Mouse (Mus musculus) midbrain, embryonic 14.5 days (tissue): Measurements from ENCODE around the gene Ldhal6b. TPM values are rescaled to one million over a fixed set of nuclear protein-coding genes. Genes with fewer than 3 reads are reported as not detected.

ENCODE experiments used
- ATAC-seq: fragments of 200-750 bp; cut with Nextera tagmentation; 2 replicates; pipeline ENCODE4 v1.8.0; 2017; ENCODE audit warnings: moderate number of reproducible peaks, moderate library complexity; ENCODE audit not compliant: low FRiP score, low TSS enrichment
- DNase-seq: peaks from one replicate; pipeline ENCODE4 v3.0.0-alpha.2; 2015
- H3K27ac ChIP-seq: fragments of 300-500 bp; sonication (generic); replicated peaks from 2 replicates; pipeline ENCODE4 v1.5.1; 2014; ENCODE audit warnings: mild to moderate bottlenecking, low read depth, low read length, moderate library complexity
- H3K27me3 ChIP-seq: fragments of 300-500 bp; sonication (generic); 2 replicates; pipeline ENCODE4 v1.6.1; 2014; ENCODE audit warnings: low read length, control low read depth, mixed read lengths; ENCODE audit not compliant: control insufficient read depth, insufficient read depth
- H3K36me3 ChIP-seq: fragments of 300-500 bp; sonication (generic); 2 replicates; pipeline ENCODE4 v1.6.1; 2014; ENCODE audit warnings: low read length, control low read depth; ENCODE audit not compliant: control insufficient read depth, insufficient read depth
- H3K4me1 ChIP-seq: fragments of 300-500 bp; sonication (generic); 2 replicates; pipeline ENCODE4 v1.6.1; 2014; ENCODE audit warnings: mild to moderate bottlenecking, antibody characterized with exemption, low read length, control low read depth; ENCODE audit not compliant: control insufficient read depth, insufficient read depth
- H3K4me2 ChIP-seq: fragments of 300-500 bp; sonication (generic); 2 replicates; pipeline ENCODE4 v1.6.1; 2014; ENCODE audit warnings: mild to moderate bottlenecking, low read length, moderate library complexity
- H3K4me3 ChIP-seq: fragments of 300-500 bp; sonication (generic); replicated peaks from 2 replicates; pipeline ENCODE4 v1.5.1; 2014; ENCODE audit warnings: low read depth, low read length
- H3K9ac ChIP-seq: fragments of 300-500 bp; sonication (generic); replicated peaks from 2 replicates; pipeline ENCODE4 v1.6.1; 2014; ENCODE audit warnings: mild to moderate bottlenecking, low read length, moderate library complexity
- H3K9me3 ChIP-seq: fragments of 300-500 bp; sonication (generic); 2 replicates; pipeline ENCODE4 v1.6.1; 2016; ENCODE audit warnings: low read length, control low read depth, mixed read lengths; ENCODE audit not compliant: control insufficient read depth
- WGBS: fragments of 180-500 bp; shearing (Covaris S2); extraction: QIAGEN DNeasy Blood & Tissue Kit; methylation state at CpG from one replicate; pipeline ENCODE4 v1.1.7; 2014; 5-methylcytosine and 5-hydroxymethylcytosine counted together
- polyA plus RNA-seq: library from polyadenylated mRNA; unstranded; fragments of >200 nt; fragmentation: Nextera tagmentation; extraction: Ambion mirVana; gene quantifications from 2 replicates; pipeline ENCODE4 v1.2.1, GENCODE M21; 2014

Ldhal6b gene
- polyA plus RNA-seq, 1 experiment from 2014 or later: not detected

GRCm38 (mm10) chr17:5402624-5403023, 15.9 kb downstream of the Ldhal6b start:
- Histone ChIP-seq H3K27me3 (peaks cover 7% of the 10 kb centered on the region), H3K36me3 (no peaks in the 10 kb centered on the region), H3K4me3 (no peak overlapping the region), H3K27ac (no peak overlapping the region), H3K4me2 (no peak overlapping the region), H3K9ac (no peak overlapping the region), H3K4me1 (no peaks in the 10 kb centered on the region), H3K9me3 (no peaks in the 10 kb centered on the region)
- WGBS: 23% methylated on average over 8 of the region's 8 CpGs
- DNase-seq (peak; percentile 80), ATAC-seq (peak; percentile 63; the same call in 1 of the 2 replicates)

DNA sequence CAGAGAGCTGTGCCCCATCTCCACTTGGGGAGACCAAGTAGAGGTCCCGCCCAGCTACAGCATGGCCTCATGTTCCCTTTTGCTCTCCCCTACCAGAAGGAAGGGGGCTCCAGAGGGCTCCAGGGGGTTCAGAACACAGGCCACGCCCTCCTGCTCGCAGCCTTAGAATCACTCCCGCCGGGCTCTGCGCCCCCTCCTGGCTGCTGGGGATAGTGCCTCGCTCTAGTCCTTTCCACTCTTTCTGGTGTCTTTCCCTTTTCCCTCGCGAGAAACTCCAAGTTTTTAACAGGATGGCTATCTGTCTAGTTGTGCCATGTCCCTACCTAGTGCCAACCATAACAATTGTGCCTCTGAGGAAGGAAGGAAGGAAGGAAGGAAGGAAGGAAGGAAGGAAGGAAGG, 16.5 kb downstream of the Ldhal6b start:
- no peaks in the 10 kb centered on the region for H3K4me1 ChIP-seq
- DNase-seq (peak; percentile 78), ATAC-seq (0 out of 2 replicates have a peak, but pooled peaks have one; percentile 32)
- H3K4me3 ChIP-seq: no peak overlapping the region
- no peaks in the 10 kb centered on the region for H3K9me3 ChIP-seq
- H3K9ac ChIP-seq: no peak overlapping the region
- no peaks in the 10 kb centered on the region for H3K36me3 ChIP-seq
- peaks cover 7% of the 10 kb centered on the region for H3K27me3 ChIP-seq
- no peak overlapping the region for H3K4me2 ChIP-seq
- WGBS: 6% methylated on average over 9 of the region's 9 CpGs
- H3K27ac ChIP-seq: no peak overlapping the region

- ATAC-seq: no peak
- H3K27ac ChIP-seq: no peak overlapping the region
- H3K4me1 ChIP-seq: no peaks in the 10 kb centered on the region
- H3K4me3 ChIP-seq: no peak overlapping the region
- H3K27me3 ChIP-seq: peaks cover 7% of the 10 kb centered on the region
- no peak for DNase-seq
- H3K4me2 ChIP-seq: no peak overlapping the region
- 95% methylated on average over 10 of the region's 10 CpGs for WGBS
- H3K36me3 ChIP-seq: no peaks in the 10 kb centered on the region
- H3K9me3 ChIP-seq: no peaks in the 10 kb centered on the region
- no peak overlapping the region for H3K9ac ChIP-seq
These were observed 17.3 kb downstream of the Ldhal6b start for GRCm38 (mm10) chr17:5401288-5401687.

DNA sequence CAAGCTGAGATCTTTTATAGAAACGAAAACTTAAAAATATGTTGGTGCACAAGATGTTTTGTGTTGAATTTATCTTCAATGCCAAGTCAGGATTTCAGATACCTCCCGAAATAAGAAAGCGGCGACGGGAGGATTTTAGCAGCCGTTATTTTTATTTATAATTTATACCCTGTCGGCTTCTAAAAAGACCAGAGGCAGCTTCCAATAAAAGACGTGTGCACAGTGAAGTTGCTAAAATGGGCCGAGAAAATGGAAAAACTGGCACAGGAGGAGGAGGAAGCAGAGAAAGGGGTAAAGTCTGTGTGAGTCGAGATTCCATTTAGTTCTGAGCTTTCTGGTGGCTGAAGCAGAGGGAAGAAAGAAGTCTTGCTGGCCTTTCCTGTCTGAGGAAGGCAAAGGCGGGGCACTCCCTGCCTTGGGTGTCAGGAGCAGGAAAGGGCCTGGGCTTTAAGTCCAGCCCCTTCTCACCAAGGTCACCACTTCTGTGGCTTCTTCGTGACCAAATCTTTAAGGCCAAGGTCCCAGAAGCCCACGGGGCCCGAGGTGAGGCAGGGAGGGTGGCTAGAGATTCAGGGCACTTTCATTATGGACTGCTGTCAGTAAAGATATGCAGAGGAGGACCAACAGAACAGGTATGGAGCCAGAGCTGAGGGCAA, 18.0 kb downstream of the Ldhal6b start:
- 85% methylated on average over 14 of the region's 14 CpGs for WGBS
- H3K27ac ChIP-seq: no peak overlapping the region
- no peak overlapping the region for H3K4me2 ChIP-seq
- no peaks in the 10 kb centered on the region for H3K9me3 ChIP-seq
- no peak overlapping the region for H3K4me3 ChIP-seq
- H3K27me3 ChIP-seq: peaks cover 7% of the 10 kb centered on the region
- H3K36me3 ChIP-seq: no peaks in the 10 kb centered on the region
- H3K4me1 ChIP-seq: no peaks in the 10 kb centered on the region
- ATAC-seq (no peak), DNase-seq (no peak)
- H3K9ac ChIP-seq: no peak overlapping the region

DNA sequence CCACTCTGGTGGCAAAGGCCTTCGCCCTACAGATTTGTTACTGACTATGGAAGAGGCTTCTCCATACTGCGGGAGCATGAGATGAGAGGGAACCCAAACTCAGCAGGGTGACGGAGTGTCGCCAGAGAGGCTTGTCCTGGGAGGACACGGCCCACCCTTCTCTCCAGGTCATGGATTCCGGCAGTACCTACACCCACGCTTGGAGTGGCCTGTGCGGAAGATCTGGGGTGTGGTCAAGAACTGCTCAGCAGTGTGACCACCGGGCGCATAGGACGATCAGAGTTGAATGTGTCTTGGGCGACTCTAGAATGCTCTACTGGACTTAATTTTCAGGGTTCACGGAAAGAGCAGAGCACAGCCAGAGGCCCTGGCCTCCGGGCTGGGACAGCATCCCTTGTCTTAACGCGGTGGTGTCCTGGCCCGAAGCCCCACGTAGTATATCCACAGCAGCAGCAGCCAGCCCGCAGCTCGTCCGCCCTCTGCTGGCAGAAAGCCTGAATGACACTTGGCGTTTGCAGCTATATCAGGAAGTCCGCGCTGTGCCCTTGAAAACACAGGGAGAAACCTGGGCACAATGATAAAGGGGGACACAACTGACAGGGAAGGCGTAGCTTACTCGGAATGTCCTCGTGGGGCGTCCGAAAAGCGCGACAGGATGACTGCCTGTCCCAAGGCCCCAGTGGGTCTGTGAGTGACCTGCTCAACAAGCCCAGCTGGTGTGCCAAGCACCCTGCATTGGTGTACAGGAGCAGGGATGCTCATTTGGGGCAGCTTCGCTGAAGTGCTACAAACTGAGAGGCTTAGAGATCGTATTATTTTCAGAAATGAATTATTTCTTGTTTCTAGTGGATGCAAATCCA, 21.2 kb downstream of the Ldhal6b start:
- Histone ChIP-seq H3K4me3 (no peak overlapping the region), H3K9ac (peak overlapping the region; percentile 27; the same call in 1 of the 2 replicates), H3K9me3 (peaks cover 4% of the 10 kb centered on the region; the same call in 1 of the 2 replicates), H3K4me1 (no peaks in the 10 kb centered on the region), H3K27ac (no peak overlapping the region), H3K27me3 (no peaks in the 10 kb centered on the region; the same call in none of the 2 replicates), H3K36me3 (no peaks in the 10 kb centered on the region), H3K4me2 (peak overlapping the region; percentile 34)
- peak; percentile 93 for DNase-seq
- WGBS: 31% methylated on average over 33 of the region's 33 CpGs
- ATAC-seq: peak; percentile 76; the same call in 1 of the 2 replicates

GRCm38 (mm10) chr17:5396213-5396612, 22.4 kb downstream of the Ldhal6b start:
- H3K9ac ChIP-seq: no peak overlapping the region
- ATAC-seq (no peak), DNase-seq (no peak)
- 65% methylated on average over 5 of the region's 5 CpGs for WGBS
- no peak overlapping the region for H3K27ac ChIP-seq
- peaks cover 4% of the 10 kb centered on the region; the same call in 1 of the 2 replicates for H3K9me3 ChIP-seq
- H3K27me3 ChIP-seq: no peaks in the 10 kb centered on the region; the same call in none of the 2 replicates
- no peak overlapping the region for H3K4me2 ChIP-seq
- no peaks in the 10 kb centered on the region for H3K4me1 ChIP-seq
- H3K36me3 ChIP-seq: no peaks in the 10 kb centered on the region
- H3K4me3 ChIP-seq: no peak overlapping the region

DNA sequence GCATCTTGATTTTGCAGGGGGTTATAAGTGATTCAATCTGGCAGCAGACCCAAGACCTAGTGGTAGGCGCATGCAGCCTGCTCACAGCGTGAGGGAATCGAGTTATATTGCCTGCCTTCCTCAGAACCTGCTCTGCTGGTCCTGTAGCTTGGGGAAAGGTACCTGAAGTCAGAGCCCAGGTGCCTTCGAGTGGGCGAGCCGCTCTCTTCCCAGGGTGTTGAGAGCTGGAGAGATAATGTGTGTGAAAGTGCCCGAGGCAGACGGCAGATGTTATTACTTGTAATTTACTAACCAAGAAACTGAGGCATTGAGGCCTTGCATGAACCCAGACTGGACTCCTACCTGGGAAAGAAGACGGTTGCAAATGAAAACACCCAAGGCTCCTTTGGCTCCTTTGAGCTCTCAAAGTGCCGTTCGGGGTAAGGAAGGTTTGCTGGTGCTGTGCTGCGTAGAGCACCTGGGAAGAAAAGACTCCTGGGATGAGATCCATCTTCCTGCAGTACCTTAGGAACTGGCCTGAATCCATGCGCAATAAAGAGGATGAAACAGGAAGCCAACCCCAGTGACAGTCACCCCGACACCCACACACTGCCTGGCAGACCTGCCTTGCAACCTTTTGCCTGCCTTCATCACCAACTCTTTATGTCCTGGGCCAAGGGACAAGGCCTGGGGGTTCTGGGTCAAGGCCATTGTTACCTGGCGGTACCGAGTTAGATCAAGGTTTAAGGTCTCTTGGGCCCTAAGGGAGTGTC, 22.9 kb downstream of the Ldhal6b start:
- Histone ChIP-seq H3K9me3 (peaks cover 4% of the 10 kb centered on the region; the same call in 1 of the 2 replicates), H3K4me3 (no peak overlapping the region), H3K27me3 (no peaks in the 10 kb centered on the region; the same call in 1 of the 2 replicates), H3K36me3 (no peaks in the 10 kb centered on the region), H3K4me1 (0 out of 2 replicates have a peak, but pooled peaks cover under 1% of the 10 kb centered on the region), H3K4me2 (no peak overlapping the region), H3K9ac (no peak overlapping the region), H3K27ac (no peak overlapping the region)
- DNase-seq (no peak), ATAC-seq (no peak)
- WGBS: 88% methylated on average over 16 of the region's 16 CpGs

DNA sequence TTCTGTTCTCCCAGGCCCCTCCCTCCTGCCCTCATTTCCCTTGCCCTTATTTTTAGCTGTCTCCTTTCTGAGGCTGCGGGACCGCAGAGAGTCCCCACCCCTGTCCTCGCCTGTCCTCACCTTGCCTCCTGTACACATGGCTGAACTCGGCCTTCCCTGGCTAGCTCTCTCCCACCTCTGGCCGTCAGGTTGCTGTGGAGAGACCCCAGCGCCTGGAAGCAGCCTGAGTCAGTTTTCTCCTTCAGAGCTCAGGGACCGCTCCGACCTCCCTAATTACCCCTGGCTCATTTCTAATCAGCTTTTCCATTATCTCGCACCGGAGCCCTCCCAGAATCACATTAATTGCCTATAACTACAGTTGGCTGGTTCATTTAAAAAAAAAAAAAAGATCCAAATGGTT, 27.9 kb downstream of the Ldhal6b start:
- ATAC-seq (no peak), DNase-seq (peak; percentile 35)
- Histone ChIP-seq H3K27ac (peak overlapping the region; percentile 41; the same call in 1 of the 2 replicates), H3K4me2 (no peak overlapping the region), H3K9me3 (peaks cover 4% of the 10 kb centered on the region; the same call in 1 of the 2 replicates), H3K4me1 (peaks cover 6% of the 10 kb centered on the region; the same call in 1 of the 2 replicates), H3K9ac (no peak overlapping the region), H3K27me3 (no peaks in the 10 kb centered on the region), H3K36me3 (no peaks in the 10 kb centered on the region), H3K4me3 (no peak overlapping the region)
- WGBS: 53% methylated on average over 10 of the region's 10 CpGs
